Mouse (Mus musculus): Measurements from ENCODE around the gene Ikzf1. TPM values are rescaled to one million over a fixed set of nuclear protein-coding genes. Genes with fewer than 3 reads are reported as not detected.

Ikzf1 gene
- polyA plus RNA-seq, 1 experiment from 2014 or later, result 35.1 TPM

DNA sequence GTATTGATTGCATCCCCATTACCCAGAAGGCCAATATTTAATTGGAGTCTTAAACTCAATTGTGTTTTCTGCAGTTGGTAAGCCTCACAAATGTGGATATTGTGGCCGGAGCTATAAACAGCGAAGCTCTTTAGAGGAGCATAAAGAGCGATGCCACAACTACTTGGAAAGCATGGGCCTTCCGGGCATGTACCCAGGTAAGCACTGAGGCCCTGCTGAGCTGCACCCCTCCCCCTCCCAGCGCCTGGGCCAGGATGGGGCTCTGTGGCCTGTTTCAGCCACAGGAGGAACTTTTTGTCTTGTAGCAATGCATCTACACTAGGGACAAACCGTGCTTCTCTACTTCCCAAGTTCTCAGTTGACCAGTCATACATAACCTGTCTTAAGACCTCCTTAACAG, 73.3 kb downstream of the Ikzf1 start:
- H3K27ac ChIP-seq (ENCODE audit: low read length), result no peak overlapping the region
- H3K4me2 ChIP-seq (ENCODE audit: low read depth, low read length), result no peak overlapping the region
- H3K27me3 ChIP-seq (ENCODE audit: control insufficient read depth, insufficient read depth, low read depth, low read length), result no peaks in the 10 kb centered on the region
- 79% methylated on average over 6 of the region's 6 CpGs for WGBS (ENCODE audit: insufficient replicate concordance)
- H3K4me3 ChIP-seq (ENCODE audit: low read depth, low read length), result no peak overlapping the region
- no peak for ATAC-seq (ENCODE audit: low read depth)
- no peak overlapping the region for H3K9ac ChIP-seq (ENCODE audit: low read depth, low read length)
- H3K4me1 ChIP-seq (ENCODE audit: control insufficient read depth, low read depth, low read length), result no peaks in the 10 kb centered on the region
- peaks cover 30% of the 10 kb centered on the region; the same call in 1 of the 2 replicates for H3K36me3 ChIP-seq (ENCODE audit: control insufficient read depth, insufficient read depth)
- H3K9me3 ChIP-seq (replicated peaks; ENCODE audit: control insufficient read depth, low read length), result no peaks in the 10 kb centered on the region

DNA sequence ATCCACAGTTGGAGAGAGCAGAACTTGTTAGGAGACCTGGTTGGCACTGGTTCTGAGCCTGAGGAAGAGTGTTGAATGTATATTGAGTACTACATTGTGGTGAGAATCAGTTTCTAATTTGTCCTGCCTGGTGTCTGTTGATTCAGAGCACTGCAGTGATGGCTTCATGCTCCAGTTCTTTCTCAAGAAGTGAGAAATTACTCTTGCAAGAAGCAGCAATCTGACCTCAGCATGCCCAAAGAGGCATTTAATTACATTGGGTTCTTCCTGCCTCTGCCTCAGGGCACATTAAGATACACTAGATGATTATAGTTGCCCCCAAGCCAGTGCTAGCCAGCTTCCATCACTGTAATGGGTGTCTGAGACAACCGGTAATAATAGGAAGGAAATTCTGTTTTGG, 74.1 kb downstream of the Ikzf1 start:
- Histone ChIP-seq H3K27ac (ENCODE audit: low read length) (no peak overlapping the region), H3K9ac (ENCODE audit: low read depth, low read length) (no peak overlapping the region), H3K27me3 (ENCODE audit: control insufficient read depth, insufficient read depth, low read depth, low read length) (no peaks in the 10 kb centered on the region), H3K36me3 (ENCODE audit: control insufficient read depth, insufficient read depth) (peaks cover 31% of the 10 kb centered on the region; the same call in 1 of the 2 replicates), H3K4me3 (ENCODE audit: low read depth, low read length) (no peak overlapping the region), H3K4me1 (ENCODE audit: control insufficient read depth, low read depth, low read length) (no peaks in the 10 kb centered on the region), H3K4me2 (ENCODE audit: low read depth, low read length) (no peak overlapping the region), H3K9me3 (replicated peaks; ENCODE audit: control insufficient read depth, low read length) (no peaks in the 10 kb centered on the region)
- WGBS (ENCODE audit: insufficient replicate concordance), result 78% methylated on average over 1 of the region's 1 CpGs
- no peak for ATAC-seq (ENCODE audit: low read depth)

DNA sequence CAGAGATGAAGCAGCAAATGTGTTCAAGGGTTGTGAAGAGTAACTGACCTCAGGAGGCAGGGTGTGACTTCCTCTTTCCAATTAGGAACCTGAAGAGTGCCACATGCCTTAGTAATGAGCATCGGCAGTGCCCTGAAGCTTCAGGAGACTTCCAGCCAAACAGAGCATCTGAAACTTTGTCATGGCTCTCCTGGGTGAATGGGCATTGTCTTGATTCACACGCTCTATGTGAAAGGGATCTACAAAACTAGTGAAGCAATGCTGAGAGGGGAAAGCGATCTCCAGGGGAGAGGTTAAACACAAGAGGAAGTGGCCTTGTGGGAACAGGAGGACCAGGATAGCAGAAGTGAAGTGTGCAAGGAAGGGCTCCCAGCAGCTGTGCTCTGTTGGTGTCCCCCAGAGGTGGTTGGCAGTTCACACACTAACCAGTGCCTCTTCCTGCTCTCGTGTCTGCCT, 78.4 kb downstream of the Ikzf1 start:
- Histone ChIP-seq H3K9ac (ENCODE audit: low read depth, low read length) (no peak overlapping the region), H3K4me2 (ENCODE audit: low read depth, low read length) (no peak overlapping the region), H3K4me1 (ENCODE audit: control insufficient read depth, low read depth, low read length) (no peaks in the 10 kb centered on the region), H3K9me3 (replicated peaks; ENCODE audit: control insufficient read depth, low read length) (no peaks in the 10 kb centered on the region), H3K36me3 (ENCODE audit: control insufficient read depth, insufficient read depth) (peaks cover 17% of the 10 kb centered on the region; the same call in 1 of the 2 replicates), H3K27ac (ENCODE audit: low read length) (no peak overlapping the region), H3K27me3 (ENCODE audit: control insufficient read depth, insufficient read depth, low read depth, low read length) (no peaks in the 10 kb centered on the region), H3K4me3 (ENCODE audit: low read depth, low read length) (no peak overlapping the region)
- WGBS (ENCODE audit: insufficient replicate concordance), result 41% methylated on average over 4 of the region's 4 CpGs
- ATAC-seq (ENCODE audit: low read depth), result peak; percentile 53; the same call in 1 of the 2 replicates

DNA sequence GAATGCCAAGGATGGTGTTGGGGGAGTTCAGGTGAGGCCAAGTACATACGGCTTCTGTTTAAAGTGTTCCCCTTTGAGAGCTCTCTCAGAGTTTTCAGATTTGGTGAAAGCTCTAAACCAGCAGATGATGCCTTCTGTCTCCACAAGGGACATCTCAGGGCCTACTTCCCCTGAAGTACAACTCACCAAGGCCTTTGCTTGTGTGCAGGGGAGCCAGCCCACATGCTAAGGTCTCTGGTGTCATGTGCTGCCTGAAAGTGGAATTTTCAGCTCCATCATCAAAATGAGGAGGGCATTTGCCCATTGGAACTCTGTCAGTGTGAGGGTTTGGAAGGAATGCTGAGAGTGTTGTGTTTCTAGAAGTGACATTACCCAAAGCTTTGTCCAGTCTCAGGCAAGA, 80.6 kb downstream of the Ikzf1 start:
- 80% methylated on average over 1 of the region's 1 CpGs for WGBS (ENCODE audit: insufficient replicate concordance)

DNA sequence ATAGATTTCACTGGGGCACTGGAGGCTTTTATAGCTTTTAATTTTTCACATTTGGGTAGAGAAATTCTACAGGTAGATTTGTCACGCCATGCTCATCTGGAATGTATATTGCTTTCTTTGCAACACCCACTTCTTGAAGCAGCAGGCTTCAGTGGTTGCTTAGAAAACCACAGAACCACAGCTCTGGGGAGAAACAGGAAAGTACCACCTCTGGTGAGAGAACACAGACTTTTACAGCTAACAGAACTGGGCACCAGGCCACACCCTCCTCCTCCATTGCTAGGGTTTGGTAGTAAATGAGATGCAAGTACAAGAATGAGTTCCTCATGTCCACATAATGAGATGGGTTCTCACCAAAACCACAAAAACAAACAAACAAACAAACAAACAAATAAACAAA, 81.3 kb downstream of the Ikzf1 start:
- no peak overlapping the region for H3K4me2 ChIP-seq (ENCODE audit: low read depth, low read length)
- H3K4me3 ChIP-seq (ENCODE audit: low read depth, low read length), result no peak overlapping the region
- peaks cover 26% of the 10 kb centered on the region for H3K36me3 ChIP-seq (ENCODE audit: control insufficient read depth, insufficient read depth)
- H3K27me3 ChIP-seq (ENCODE audit: control insufficient read depth, insufficient read depth, low read depth, low read length), result no peaks in the 10 kb centered on the region
- WGBS (ENCODE audit: insufficient replicate concordance), result 47% methylated on average over 1 of the region's 1 CpGs
- H3K27ac ChIP-seq (ENCODE audit: low read length), result no peak overlapping the region
- no peaks in the 10 kb centered on the region for H3K9me3 ChIP-seq (replicated peaks; ENCODE audit: control insufficient read depth, low read length)
- H3K9ac ChIP-seq (ENCODE audit: low read depth, low read length), result no peak overlapping the region
- H3K4me1 ChIP-seq (ENCODE audit: control insufficient read depth, low read depth, low read length), result no peaks in the 10 kb centered on the region
- no peak for ATAC-seq (ENCODE audit: low read depth)

More for the DNA sequence above, 80.6 kb downstream of the Ikzf1 start:
- Histone ChIP-seq H3K9ac (ENCODE audit: low read depth, low read length) (no peak overlapping the region), H3K4me3 (ENCODE audit: low read depth, low read length) (no peak overlapping the region), H3K36me3 (ENCODE audit: control insufficient read depth, insufficient read depth) (peaks cover 27% of the 10 kb centered on the region), H3K4me2 (ENCODE audit: low read depth, low read length) (no peak overlapping the region), H3K9me3 (replicated peaks; ENCODE audit: control insufficient read depth, low read length) (no peaks in the 10 kb centered on the region), H3K27me3 (ENCODE audit: control insufficient read depth, insufficient read depth, low read depth, low read length) (no peaks in the 10 kb centered on the region), H3K27ac (ENCODE audit: low read length) (no peak overlapping the region), H3K4me1 (ENCODE audit: control insufficient read depth, low read depth, low read length) (no peaks in the 10 kb centered on the region)
- no peak for ATAC-seq (ENCODE audit: low read depth)

DNA sequence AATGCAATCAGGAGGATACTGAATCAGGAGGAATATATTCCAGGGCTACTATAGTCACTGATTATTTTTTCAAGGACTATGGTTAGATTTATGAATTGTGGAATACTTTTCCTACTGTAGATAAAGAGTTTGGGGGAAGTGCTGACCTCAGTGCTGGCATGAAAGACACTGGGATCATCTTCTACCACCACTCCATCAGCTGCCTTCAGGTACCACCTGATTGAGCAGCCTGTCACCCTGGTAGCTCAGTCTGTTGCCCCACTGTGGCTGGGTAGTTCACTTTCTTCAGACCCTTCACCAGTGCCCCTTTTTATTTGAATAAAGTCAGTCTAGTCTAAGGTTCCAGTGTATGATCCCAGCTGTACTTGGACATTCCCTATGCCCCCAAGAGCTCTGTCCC, 81.9 kb downstream of the Ikzf1 start:
- Histone ChIP-seq H3K27me3 (ENCODE audit: control insufficient read depth, insufficient read depth, low read depth, low read length) (no peaks in the 10 kb centered on the region), H3K36me3 (ENCODE audit: control insufficient read depth, insufficient read depth) (peaks cover 26% of the 10 kb centered on the region)
- ATAC-seq (ENCODE audit: low read depth), result no peak

DNA sequence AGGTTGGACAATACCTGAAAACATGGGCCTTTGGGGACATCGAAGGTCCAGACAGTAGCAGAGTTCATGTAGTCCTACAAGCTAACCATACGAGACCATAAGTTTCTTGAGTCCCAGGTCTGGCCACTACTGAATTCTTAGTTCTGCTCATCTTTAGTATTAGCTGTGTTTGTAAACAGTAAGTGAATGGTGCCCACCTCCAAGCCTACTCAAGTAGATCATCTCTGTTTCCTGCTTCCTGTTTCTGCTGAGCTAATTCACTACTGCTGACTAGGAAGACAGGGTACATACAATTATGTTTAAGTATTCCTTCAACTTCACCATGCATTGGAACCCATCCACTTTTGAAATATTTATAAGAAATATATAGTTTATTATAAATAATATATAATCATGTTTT, 83.3 kb downstream of the Ikzf1 start:
- no peaks in the 10 kb centered on the region for H3K27me3 ChIP-seq (ENCODE audit: control insufficient read depth, insufficient read depth, low read depth, low read length)
- no peak for ATAC-seq (ENCODE audit: low read depth)
- no peaks in the 10 kb centered on the region for H3K4me1 ChIP-seq (ENCODE audit: control insufficient read depth, low read depth, low read length)
- 73% methylated on average over 2 of the region's 2 CpGs for WGBS (ENCODE audit: insufficient replicate concordance)
- no peak overlapping the region for H3K4me2 ChIP-seq (ENCODE audit: low read depth, low read length)
- H3K27ac ChIP-seq (ENCODE audit: low read length), result no peak overlapping the region
- no peak overlapping the region for H3K4me3 ChIP-seq (ENCODE audit: low read depth, low read length)
- peaks cover 29% of the 10 kb centered on the region for H3K36me3 ChIP-seq (ENCODE audit: control insufficient read depth, insufficient read depth)
- H3K9me3 ChIP-seq (replicated peaks; ENCODE audit: control insufficient read depth, low read length), result no peaks in the 10 kb centered on the region
- H3K9ac ChIP-seq (ENCODE audit: low read depth, low read length), result no peak overlapping the region

More for the DNA sequence above, 81.9 kb downstream of the Ikzf1 start:
- Histone ChIP-seq H3K9ac (ENCODE audit: low read depth, low read length) (no peak overlapping the region), H3K4me2 (ENCODE audit: low read depth, low read length) (no peak overlapping the region), H3K4me3 (ENCODE audit: low read depth, low read length) (no peak overlapping the region), H3K4me1 (ENCODE audit: control insufficient read depth, low read depth, low read length) (no peaks in the 10 kb centered on the region), H3K27ac (ENCODE audit: low read length) (no peak overlapping the region), H3K9me3 (replicated peaks; ENCODE audit: control insufficient read depth, low read length) (no peaks in the 10 kb centered on the region)

DNA sequence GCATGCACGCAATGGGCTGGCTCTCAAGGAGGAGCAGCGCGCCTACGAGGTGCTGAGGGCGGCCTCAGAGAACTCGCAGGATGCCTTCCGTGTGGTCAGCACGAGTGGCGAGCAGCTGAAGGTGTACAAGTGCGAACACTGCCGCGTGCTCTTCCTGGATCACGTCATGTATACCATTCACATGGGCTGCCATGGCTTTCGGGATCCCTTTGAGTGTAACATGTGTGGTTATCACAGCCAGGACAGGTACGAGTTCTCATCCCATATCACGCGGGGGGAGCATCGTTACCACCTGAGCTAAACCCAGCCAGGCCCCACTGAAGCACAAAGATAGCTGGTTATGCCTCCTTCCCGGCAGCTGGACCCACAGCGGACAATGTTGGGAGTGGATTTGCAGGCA, 84.5 kb downstream of the Ikzf1 start:
- Histone ChIP-seq H3K27me3 (ENCODE audit: control insufficient read depth, insufficient read depth, low read depth, low read length) (no peaks in the 10 kb centered on the region), H3K27ac (ENCODE audit: low read length) (no peak overlapping the region), H3K9ac (ENCODE audit: low read depth, low read length) (no peak overlapping the region), H3K36me3 (ENCODE audit: control insufficient read depth, insufficient read depth) (peaks cover 25% of the 10 kb centered on the region), H3K4me2 (ENCODE audit: low read depth, low read length) (no peak overlapping the region), H3K4me3 (ENCODE audit: low read depth, low read length) (no peak overlapping the region), H3K4me1 (ENCODE audit: control insufficient read depth, low read depth, low read length) (no peaks in the 10 kb centered on the region), H3K9me3 (replicated peaks; ENCODE audit: control insufficient read depth, low read length) (no peaks in the 10 kb centered on the region)
- 91% methylated on average over 20 of the region's 20 CpGs for WGBS (ENCODE audit: insufficient replicate concordance)
- ATAC-seq (ENCODE audit: low read depth), result no peak

DNA sequence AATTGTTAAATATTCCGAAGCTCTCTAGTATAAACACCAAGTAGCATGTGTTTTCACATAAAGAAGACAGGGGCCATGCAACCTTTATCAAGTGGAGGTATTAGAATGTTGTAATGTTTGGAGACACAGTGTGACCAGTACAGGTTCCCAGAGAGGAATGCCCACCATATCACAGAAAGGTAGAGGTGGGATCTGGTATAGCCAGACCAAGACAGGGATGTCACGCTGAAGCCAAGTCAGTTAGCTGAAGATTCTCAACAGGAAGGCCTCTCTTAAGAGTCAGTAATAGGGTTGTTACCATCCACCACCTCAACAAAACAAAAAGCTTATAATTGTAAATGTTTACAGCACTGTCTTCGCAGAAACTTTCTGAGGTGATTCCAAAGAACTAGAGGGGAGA, 85.9 kb downstream of the Ikzf1 start:
- H3K4me1 ChIP-seq (ENCODE audit: control insufficient read depth, low read depth, low read length), result no peaks in the 10 kb centered on the region
- WGBS (ENCODE audit: insufficient replicate concordance), result 84% methylated on average over 3 of the region's 3 CpGs
- no peaks in the 10 kb centered on the region for H3K9me3 ChIP-seq (replicated peaks; ENCODE audit: control insufficient read depth, low read length)
- no peaks in the 10 kb centered on the region for H3K27me3 ChIP-seq (ENCODE audit: control insufficient read depth, insufficient read depth, low read depth, low read length)
- H3K4me3 ChIP-seq (ENCODE audit: low read depth, low read length), result no peak overlapping the region
- H3K36me3 ChIP-seq (ENCODE audit: control insufficient read depth, insufficient read depth), result peaks cover 25% of the 10 kb centered on the region
- no peak for ATAC-seq (ENCODE audit: low read depth)
- no peak overlapping the region for H3K27ac ChIP-seq (ENCODE audit: low read length)
- H3K9ac ChIP-seq (ENCODE audit: low read depth, low read length), result no peak overlapping the region
- no peak overlapping the region for H3K4me2 ChIP-seq (ENCODE audit: low read depth, low read length)

Data from liver, embryonic 16.5 days (tissue).